Mouse (Mus musculus): ENCODE measurements around the gene Syt15.
"Not testable (repeated sequence)": the region's sequence is repeated elsewhere in the genome, so short reads cannot be mapped to it uniquely, and the experiment has no call there.

The Syt15 gene

DNA sequence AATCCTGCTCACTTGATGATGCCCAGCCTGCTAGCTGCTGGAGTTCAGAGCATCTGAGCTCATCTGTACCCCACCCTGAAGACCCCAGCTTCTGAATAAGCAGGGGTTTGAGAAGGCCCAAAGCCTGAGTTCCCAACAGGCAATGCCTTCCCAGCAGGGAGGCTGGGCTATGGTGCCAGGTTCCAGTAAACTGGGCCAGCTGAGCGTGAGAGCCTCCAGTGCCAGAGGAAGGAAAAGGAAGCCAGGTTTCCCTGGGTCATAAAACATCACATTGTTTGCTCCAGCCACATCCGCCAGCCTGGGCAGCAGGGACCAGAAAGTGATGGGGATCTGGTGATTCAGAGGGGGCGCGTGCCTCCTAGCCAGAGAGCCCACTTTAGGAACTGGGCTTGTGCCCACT, 7.2 kb downstream of the Syt15 start:
- in situ Hi-C loops (cut with MboI; ENCODE audit: low sequenced_read_pairs), result no loop called here

- in situ Hi-C loops (cut with MboI; ENCODE audit: low sequenced_read_pairs), result no loop called here
Measured at GRCm38 (mm10) chr14:34227981-34228380, 8.6 kb downstream of the Syt15 start.

DNA sequence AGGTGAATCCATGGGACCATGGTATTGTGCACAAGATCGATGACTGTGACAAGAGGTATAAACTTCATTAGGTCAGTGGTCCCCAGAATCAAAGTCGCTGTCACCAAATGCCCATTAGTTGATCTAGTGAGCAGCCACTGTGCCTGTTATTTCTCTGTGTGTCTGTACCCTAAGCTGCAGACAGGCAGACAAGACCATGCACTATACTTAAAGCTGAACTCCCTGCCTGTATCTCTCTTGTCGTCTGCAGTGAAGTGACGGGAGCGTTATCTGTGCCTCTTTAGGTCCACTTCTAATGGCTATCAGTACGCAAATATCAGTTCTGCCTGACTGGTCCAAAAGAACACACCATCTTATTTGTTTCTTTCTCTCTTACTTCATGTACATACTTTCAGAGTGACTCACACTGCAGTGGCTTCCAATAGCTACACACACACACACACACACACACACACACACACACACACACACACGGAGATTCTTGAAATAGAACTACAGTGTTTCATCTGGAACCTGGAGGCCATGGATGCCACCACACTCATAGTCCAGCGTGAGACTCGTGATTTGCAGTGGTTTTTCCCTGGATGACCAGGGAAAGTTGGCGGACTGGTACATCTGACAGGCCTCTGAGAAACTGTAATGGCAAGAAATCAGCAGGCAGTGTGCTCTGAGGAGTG, 9.6 kb downstream of the Syt15 start:
- in situ Hi-C loops (cut with MboI; ENCODE audit: low sequenced_read_pairs), result no loop called here

DNA sequence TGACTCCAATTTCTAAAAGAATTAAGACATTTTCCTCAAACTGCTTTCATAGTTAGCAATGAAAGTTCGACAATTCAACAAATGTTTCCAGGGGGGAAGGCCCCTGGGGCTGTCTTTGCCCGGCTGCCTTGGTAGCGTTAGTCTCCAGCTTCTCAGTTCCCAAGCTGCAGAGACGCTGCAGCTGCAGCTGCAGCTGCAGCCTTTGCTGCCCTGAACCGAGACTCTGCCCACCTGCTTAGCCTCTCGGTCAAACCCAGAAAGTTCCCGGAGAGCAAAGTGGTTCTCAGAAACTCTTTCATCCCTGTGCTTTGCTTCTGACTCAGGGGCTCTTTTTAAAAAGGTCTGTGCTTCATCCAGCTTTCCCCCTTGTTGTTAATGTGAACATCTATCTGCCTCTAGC, 12.9 kb downstream of the Syt15 start:
- in situ Hi-C loops (cut with MboI; ENCODE audit: low sequenced_read_pairs), result no loop called here

DNA sequence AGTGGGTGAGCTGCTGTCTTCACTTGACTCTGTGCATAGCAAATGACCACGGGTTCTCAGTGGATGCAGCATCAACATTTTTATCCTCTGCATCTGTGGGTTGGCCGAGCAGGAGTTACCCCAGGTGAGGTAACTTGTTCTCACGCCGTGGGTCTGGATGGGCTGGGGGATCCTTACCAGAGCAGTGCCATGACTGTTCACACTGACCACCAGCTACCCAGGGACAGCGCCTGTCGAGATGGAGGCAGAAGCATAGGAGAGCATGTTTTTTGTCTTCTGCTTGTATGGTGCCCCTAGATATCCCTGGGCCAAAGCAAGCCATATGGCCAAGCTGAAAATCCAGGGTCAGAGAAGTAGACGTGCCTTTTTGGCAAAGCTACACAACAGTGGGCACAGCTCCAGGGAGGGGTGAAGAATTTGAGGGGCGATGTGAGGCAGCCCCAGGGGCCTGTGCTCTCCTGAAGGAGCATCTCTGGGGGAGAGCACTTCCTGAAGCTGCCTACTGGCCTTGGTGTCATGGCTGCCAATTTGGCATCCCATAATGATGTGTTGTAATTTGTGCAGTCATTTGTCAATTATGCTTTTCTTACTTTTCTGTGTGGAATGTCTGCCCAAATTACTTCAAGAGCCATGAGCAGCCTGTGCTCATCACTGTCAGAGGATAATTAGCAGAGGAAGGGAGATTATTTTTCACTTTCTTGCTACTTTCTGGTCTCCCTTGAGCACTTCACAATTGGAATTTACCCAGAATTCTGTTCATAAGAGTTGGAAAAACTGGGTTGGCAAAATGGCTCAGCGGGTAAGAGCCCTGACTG, 13.7 kb downstream of the Syt15 start:
- in situ Hi-C loops (cut with MboI; ENCODE audit: low sequenced_read_pairs), result no loop called here

GRCm38 (mm10) chr14:34233846-34234245, 14.5 kb downstream of the Syt15 start:
- in situ Hi-C loops (cut with MboI; ENCODE audit: low sequenced_read_pairs), result no loop called here

GRCm38 (mm10) chr14:34234630-34235380, 15.4 kb downstream of the Syt15 start:
- in situ Hi-C loops (cut with MboI; ENCODE audit: low sequenced_read_pairs), result no loop called here

DNA sequence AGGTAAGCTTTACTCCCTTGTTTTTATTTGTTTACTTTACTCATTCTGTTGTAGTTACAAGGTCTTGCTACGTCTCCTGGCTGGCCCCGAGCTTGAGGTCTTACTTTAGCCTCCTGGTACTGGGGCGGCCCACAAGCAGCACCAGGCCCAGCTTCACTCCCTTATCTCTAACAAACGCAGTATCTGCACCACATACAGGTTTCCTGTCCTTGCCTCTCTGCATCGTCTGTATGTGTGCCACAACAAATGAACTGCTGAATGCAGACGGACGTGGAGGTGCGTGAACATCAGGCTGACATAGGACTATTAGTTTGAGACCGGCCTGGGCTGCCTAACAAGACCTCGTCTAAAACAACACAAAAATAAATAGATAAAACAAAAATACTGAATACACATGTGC, 20.9 kb downstream of the Syt15 start:
- in situ Hi-C loops (cut with MboI; ENCODE audit: low sequenced_read_pairs), result no loop called here

- in situ Hi-C loops (cut with MboI; ENCODE audit: low sequenced_read_pairs), result no loop called here
Measured at GRCm38 (mm10) chr14:34240676-34241075, 21.3 kb downstream of the Syt15 start.

GRCm38 (mm10) chr14:34252470-34253145, 33.2 kb downstream of the Syt15 start:
- in situ Hi-C loops (cut with MboI; ENCODE audit: low sequenced_read_pairs), result no loop called here

DNA sequence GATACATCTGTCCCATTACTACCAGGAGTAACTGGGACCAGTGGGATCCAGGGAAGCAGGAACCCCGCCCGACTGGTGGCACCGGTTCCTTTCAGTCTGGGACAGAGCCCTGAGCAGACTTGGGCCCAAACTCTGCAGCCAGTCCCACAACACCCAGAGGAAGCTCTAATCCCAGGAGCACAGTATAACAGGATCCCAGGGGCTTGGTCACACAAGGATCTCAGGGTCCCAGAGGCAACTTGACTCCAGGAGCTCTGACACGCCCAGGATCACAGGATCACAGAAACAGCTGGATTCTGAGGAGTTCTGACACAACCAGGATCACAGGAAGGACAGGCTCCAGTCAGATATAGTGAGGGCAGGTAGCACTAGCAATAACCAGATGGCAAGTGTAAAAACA, 33.9 kb downstream of the Syt15 start:
- in situ Hi-C loops (cut with MboI; ENCODE audit: low sequenced_read_pairs), result no loop called here

DNA sequence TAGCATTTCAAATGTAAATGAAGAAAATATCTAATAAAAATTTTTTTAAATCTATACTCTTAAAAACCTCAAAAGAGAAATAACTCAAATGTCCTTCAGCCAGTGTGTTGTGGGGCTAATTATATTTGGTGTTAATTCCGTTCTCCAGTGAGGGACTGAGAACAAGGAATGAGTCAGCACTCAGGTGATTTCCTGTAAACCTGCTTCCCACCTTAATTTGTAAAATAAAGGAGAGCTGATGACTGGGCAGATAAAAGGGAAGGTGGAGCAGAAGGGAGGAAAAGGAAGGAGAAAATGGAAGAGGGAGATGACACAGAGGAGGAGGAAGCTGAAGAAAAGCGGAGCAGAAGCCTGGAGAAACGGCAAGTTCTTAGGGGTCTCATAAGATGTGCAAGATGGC, 39.1 kb downstream of the Syt15 start:
- in situ Hi-C loops (cut with MboI; ENCODE audit: low sequenced_read_pairs), result not testable (repeated sequence)

- in situ Hi-C loops (cut with MboI; ENCODE audit: low sequenced_read_pairs), result no loop called here
Measured at GRCm38 (mm10) chr14:34268046-34268445, 48.7 kb downstream of the Syt15 start.

GRCm38 (mm10) chr14:34273280-34273679, 53.9 kb downstream of the Syt15 start:
- in situ Hi-C loops (cut with MboI; ENCODE audit: low sequenced_read_pairs), result no loop called here

- in situ Hi-C loops (cut with MboI; ENCODE audit: low sequenced_read_pairs), result no loop called here
Measured at GRCm38 (mm10) chr14:34274141-34274540, 54.7 kb downstream of the Syt15 start.

DNA sequence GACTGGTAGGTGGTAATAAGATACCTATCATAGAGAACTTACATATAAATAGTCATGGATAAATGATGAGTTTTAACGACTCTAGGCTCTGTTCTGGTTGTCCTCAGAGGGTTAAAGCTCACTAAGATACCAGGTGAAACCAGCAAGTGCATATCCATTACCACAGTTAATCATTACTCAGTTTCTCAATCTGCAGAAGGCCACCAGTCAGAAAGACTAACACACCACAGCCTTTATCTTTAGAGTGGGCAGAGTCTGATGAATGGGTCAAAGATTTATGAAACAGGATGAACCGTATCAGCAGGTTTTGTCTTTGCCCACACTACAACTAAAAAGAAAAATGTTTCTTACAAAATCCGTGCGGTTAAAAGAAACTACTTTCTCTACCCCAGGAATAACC, 55.8 kb downstream of the Syt15 start:
- in situ Hi-C loops (cut with MboI; ENCODE audit: low sequenced_read_pairs), result no loop called here

- in situ Hi-C loops (cut with MboI; ENCODE audit: low sequenced_read_pairs), result no loop called here
Measured at GRCm38 (mm10) chr14:34279726-34280125, 60.3 kb downstream of the Syt15 start.
